Mouse (Mus musculus) testis, adult 2 months (tissue): ENCODE measurements around the gene Tdrd3.

Experiments used
- CTCF ChIP-seq: fragments of 200-500 bp; IDR thresholded peaks from 2 replicates; pipeline ENCODE4 v1.5.1; 2012; ENCODE audit warnings: low read depth, mild to moderate bottlenecking, inconsistent platforms, low read length, moderate library complexity; ENCODE audit not compliant: control insufficient read depth, insufficient read depth, insufficient replicate concordance
- POLR2A ChIP-seq: fragments of 200-500 bp; IDR thresholded peaks from 2 replicates; pipeline ENCODE4 v1.6.1; 2012; ENCODE audit warnings: low read depth, mild to moderate bottlenecking, inconsistent platforms, low read length, moderate library complexity; ENCODE audit not compliant: control insufficient read depth

GRCm38 (mm10) chr14:87459777-87460176 lies 43.3 kb downstream of the Tdrd3 start:
- TF ChIP-seq POLR2A (no peak), CTCF (no peak)
